ENCODE assay signal across 21 mouse cellular contexts in the genomic region with DNA sequence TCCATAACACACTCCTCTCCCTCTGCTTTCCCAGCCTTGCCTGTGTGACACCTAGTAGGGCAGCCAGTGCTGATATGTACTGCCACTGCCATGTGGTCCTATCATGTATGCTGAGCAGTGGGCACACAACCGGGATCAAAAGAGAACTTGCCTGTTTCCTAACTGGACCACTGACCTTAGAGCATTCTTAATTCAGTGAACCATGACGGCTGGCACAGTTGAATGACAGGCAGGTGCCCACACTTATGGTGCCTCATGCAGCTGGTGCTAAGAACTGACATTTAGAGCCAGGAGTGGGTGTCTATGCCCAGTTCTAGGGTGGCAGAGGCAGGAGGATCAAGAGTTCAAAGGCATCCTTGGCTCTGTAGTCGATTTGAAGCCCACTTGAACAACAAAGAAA.
"Had no signal": no experiment of that assay in that cellular context is flagged by ENCODE, and none has a peak within 500 bp of the region (broad histone marks: within the 10 kb centered on the region; RNA-seq: fewer than 3 reads in every experiment).

No protein-coding gene starts in this region.

- H3K9me3 ChIP-seq: limb, embryonic 10.5 days; limb, embryonic 13.5 days; liver, embryonic 13.5 days; lung, embryonic 15.5 days; midbrain, embryonic 10.5 days; midbrain, embryonic 13.5 days; neural tube, embryonic 13.5 days; stomach, embryonic 15.5 days had no signal

- H3K4me1 ChIP-seq: limb, embryonic 13.5 days; lung, embryonic 15.5 days; midbrain, embryonic 10.5 days; midbrain, embryonic 13.5 days; neural tube, embryonic 13.5 days had no signal

- H3K4me3 ChIP-seq: layer of hippocampus, adult 2 months; limb, embryonic 10.5 days; limb, embryonic 13.5 days; liver, embryonic 13.5 days; lung, embryonic 15.5 days; megakaryocyte, embryonic 14.5 days; midbrain, embryonic 10.5 days; midbrain, embryonic 13.5 days; myocyte; neural tube, embryonic 13.5 days; stomach, embryonic 15.5 days had no signal

- H3K27ac ChIP-seq: layer of hippocampus, adult 2 months; limb, embryonic 10.5 days; limb, embryonic 13.5 days; liver, embryonic 13.5 days; lung, embryonic 15.5 days; midbrain, embryonic 10.5 days; midbrain, embryonic 13.5 days; neural tube, embryonic 13.5 days; stomach, embryonic 15.5 days had no signal

- DNase-seq: layer of hippocampus, adult 9-11 months; liver; liver, embryonic 13.5 days; lung, postnatal 10 days; lung, postnatal 36 days; retina, postnatal 1 day; right cerebral cortex, postnatal 25 days; spleen, adult 18-20 months; thymus, postnatal 25 days had no signal

- H3K27me3 ChIP-seq: limb, embryonic 13.5 days; liver, embryonic 13.5 days; lung, embryonic 15.5 days; megakaryocyte, embryonic 14.5 days; midbrain, embryonic 13.5 days; neural tube, embryonic 13.5 days; stomach, embryonic 15.5 days had no signal

- H3K4me2 ChIP-seq: limb, embryonic 13.5 days; liver, embryonic 13.5 days; lung, embryonic 15.5 days; midbrain, embryonic 13.5 days; neural tube, embryonic 13.5 days; stomach, embryonic 15.5 days had no signal

- H3K9ac ChIP-seq: limb, embryonic 13.5 days; liver, embryonic 13.5 days; lung, embryonic 15.5 days; midbrain, embryonic 13.5 days; neural tube, embryonic 13.5 days; stomach, embryonic 15.5 days had no signal

- ATAC-seq: intestine, postnatal 0 days; midbrain, embryonic 13.5 days; midbrain, embryonic 16.5 days had no signal

- H3K36me3 ChIP-seq: limb, embryonic 10.5 days; limb, embryonic 13.5 days; lung, embryonic 15.5 days; midbrain, embryonic 10.5 days; midbrain, embryonic 13.5 days; neural tube, embryonic 13.5 days had no signal
